Comparison of ENCODE assay signal across 15 mouse cellular contexts in the genomic region with DNA sequence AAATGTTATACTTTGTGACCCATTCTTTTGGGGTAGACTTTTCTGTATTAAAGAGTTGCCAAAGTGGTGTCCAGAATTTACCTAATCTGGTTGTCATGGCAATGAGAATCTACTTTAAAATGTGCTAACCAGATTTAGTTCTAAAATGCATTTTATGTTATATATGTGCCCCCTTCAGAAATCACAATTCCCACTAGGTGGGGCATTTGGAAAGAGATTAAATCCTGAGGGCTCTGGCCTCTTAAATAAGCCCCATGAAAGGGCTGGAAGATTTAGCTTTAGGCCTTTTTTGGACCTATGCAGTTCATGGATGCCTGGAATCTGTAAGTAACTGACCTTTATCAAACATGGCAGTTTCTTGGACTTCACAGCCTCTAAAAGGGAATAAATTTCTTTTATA. TPM values are rescaled to one million over a fixed set of nuclear protein-coding genes. Genes with fewer than 3 reads are reported as not detected.
A peak's percentile ranks its signal among the peaks of the same experiment; 100 is the strongest.
DNase-seq lines count a peak whose midpoint lies in the region; ATAC-seq and TF ChIP-seq lines count a peak whose summit lies in the region.
"Had no signal": no experiment of that assay in that cellular context is flagged by ENCODE, and none has a peak within 500 bp of the region (broad histone marks: within the 10 kb centered on the region; RNA-seq: fewer than 3 reads in every experiment).

No protein-coding gene starts in this region.

- 0 out of 2 replicates have a peak overlapping the region, but pooled peaks have one; percentile 6 for H3K4me2 ChIP-seq in forebrain, postnatal 0 days (ENCODE audit: low read depth)
- no peak overlapping the region for H3K4me2 ChIP-seq in forebrain, embryonic 12.5 days
- peak overlapping the region; percentile 48 for H3K4me2 ChIP-seq in heart, embryonic 15.5 days
- H3K4me2 ChIP-seq in lung, embryonic 15.5 days: peak overlapping the region; percentile 31
- H3K4me2 ChIP-seq in heart, embryonic 16.5 days (ENCODE audit: low read depth, low read length): peak overlapping the region; percentile 61
- H3K4me2 ChIP-seq: limb, embryonic 15.5 days had no signal

- H3K4me3 ChIP-seq in forebrain, postnatal 0 days (ENCODE audit: low read depth, low read length): no peak overlapping the region
- no peak overlapping the region for H3K4me3 ChIP-seq in forebrain, embryonic 12.5 days (replicated peaks)
- H3K4me3 ChIP-seq in heart, embryonic 15.5 days: peak overlapping the region; percentile 31
- H3K4me3 ChIP-seq in lung, embryonic 15.5 days: no peak overlapping the region
- peak overlapping the region; percentile 41 for H3K4me3 ChIP-seq in heart, embryonic 16.5 days (ENCODE audit: low read length)
- H3K4me3 ChIP-seq: embryonic facial prominence, embryonic 10.5 days; erythroblast, embryonic 14.5 days; limb, embryonic 15.5 days had no signal

- intact Hi-C loops in heart, postnatal 36 days (cut with DNase I): no loop called here

- no peaks in the 10 kb centered on the region for H3K9me3 ChIP-seq in forebrain, postnatal 0 days (ENCODE audit: low read length)
- no peaks in the 10 kb centered on the region for H3K9me3 ChIP-seq in forebrain, embryonic 12.5 days
- H3K9me3 ChIP-seq in heart, embryonic 15.5 days (replicated peaks): no peaks in the 10 kb centered on the region
- no peaks in the 10 kb centered on the region for H3K9me3 ChIP-seq in lung, embryonic 15.5 days
- H3K9me3 ChIP-seq in heart, embryonic 16.5 days (replicated peaks; ENCODE audit: control insufficient read depth, low read length): no peaks in the 10 kb centered on the region
- H3K9me3 ChIP-seq: embryonic facial prominence, embryonic 10.5 days; limb, embryonic 15.5 days had no signal

- TF ChIP-seq CTCF in forebrain, postnatal 0 days (IDR thresholded peaks at IDR 0.05; ENCODE audit: low read depth): peak; percentile 23; the same call in 1 of the 2 replicates

- no peak for DNase-seq in forebrain, postnatal 0 days
- DNase-seq in heart, postnatal 36 days: no peak
- no peak for DNase-seq in lung, postnatal 10 days
- no peak for DNase-seq in cerebellum, postnatal 36 days
- DNase-seq: cerebellum, adult 18-20 months; layer of hippocampus, adult 9-11 months; lung, adult 2 months; thymus, postnatal 14 days had no signal

- H3K27me3 ChIP-seq in forebrain, postnatal 0 days (ENCODE audit: insufficient read depth, low read length): no peaks in the 10 kb centered on the region
- H3K27me3 ChIP-seq in forebrain, embryonic 12.5 days: peaks cover 16% of the 10 kb centered on the region
- H3K27me3 ChIP-seq in heart, embryonic 15.5 days: no peaks in the 10 kb centered on the region
- no peaks in the 10 kb centered on the region for H3K27me3 ChIP-seq in lung, embryonic 15.5 days
- H3K27me3 ChIP-seq in heart, embryonic 16.5 days (ENCODE audit: control insufficient read depth, insufficient read depth, low read length): no peaks in the 10 kb centered on the region

- no peaks in the 10 kb centered on the region for H3K4me1 ChIP-seq in forebrain, postnatal 0 days (ENCODE audit: insufficient read depth)
- H3K4me1 ChIP-seq in forebrain, embryonic 12.5 days: peaks cover 30% of the 10 kb centered on the region
- peaks cover 34% of the 10 kb centered on the region for H3K4me1 ChIP-seq in heart, embryonic 15.5 days (replicated peaks)
- H3K4me1 ChIP-seq in lung, embryonic 15.5 days: peaks cover 40% of the 10 kb centered on the region
- H3K4me1 ChIP-seq in heart, embryonic 16.5 days (ENCODE audit: control insufficient read depth, insufficient read depth, low read length): peaks cover 24% of the 10 kb centered on the region

- no peaks in the 10 kb centered on the region for H3K36me3 ChIP-seq in forebrain, postnatal 0 days (ENCODE audit: insufficient read depth)
- no peaks in the 10 kb centered on the region for H3K36me3 ChIP-seq in forebrain, embryonic 12.5 days (replicated peaks)
- no peaks in the 10 kb centered on the region for H3K36me3 ChIP-seq in heart, embryonic 15.5 days
- no peaks in the 10 kb centered on the region for H3K36me3 ChIP-seq in lung, embryonic 15.5 days
- no peaks in the 10 kb centered on the region for H3K36me3 ChIP-seq in heart, embryonic 16.5 days (ENCODE audit: control insufficient read depth, insufficient read depth)
- H3K36me3 ChIP-seq: embryonic facial prominence, embryonic 10.5 days; limb, embryonic 15.5 days had no signal

- no peak overlapping the region for H3K27ac ChIP-seq in forebrain, postnatal 0 days (ENCODE audit: low read depth, low read length)
- no peak overlapping the region for H3K27ac ChIP-seq in forebrain, embryonic 12.5 days
- no peak overlapping the region; the same call in 1 of the 2 replicates for H3K27ac ChIP-seq in heart, embryonic 15.5 days
- no peak overlapping the region for H3K27ac ChIP-seq in lung, embryonic 15.5 days
- H3K27ac ChIP-seq in heart, embryonic 16.5 days (ENCODE audit: low read length): no peak overlapping the region
- H3K27ac ChIP-seq: embryonic facial prominence, embryonic 10.5 days; limb, embryonic 15.5 days had no signal

- H3K9ac ChIP-seq in forebrain, postnatal 0 days: no peak overlapping the region
- no peak overlapping the region for H3K9ac ChIP-seq in forebrain, embryonic 12.5 days
- no peak overlapping the region; the same call in 1 of the 2 replicates for H3K9ac ChIP-seq in heart, embryonic 15.5 days
- no peak overlapping the region for H3K9ac ChIP-seq in lung, embryonic 15.5 days
- H3K9ac ChIP-seq in heart, embryonic 16.5 days (ENCODE audit: low read length): peak overlapping the region; percentile 61
- H3K9ac ChIP-seq: limb, embryonic 15.5 days had no signal

- ATAC-seq in forebrain, postnatal 0 days: no peak
- ATAC-seq in forebrain, embryonic 12.5 days (ENCODE audit: low FRiP score): no peak
- no peak for ATAC-seq in heart, embryonic 15.5 days (replicated peaks; ENCODE audit: insufficient number of reproducible peaks, insufficient read depth, low FRiP score, low read depth)
- ATAC-seq in lung, embryonic 15.5 days (ENCODE audit: borderline replicate concordance, extremely low read depth, low FRiP score, low TSS enrichment): no peak
- ATAC-seq in heart, embryonic 16.5 days (replicated peaks; ENCODE audit: extremely low read depth, insufficient read depth, low FRiP score): no peak

RNA-seq across cellular contexts. Expression of gene Otud1, which starts 3.3 kb away (rescaled TPM):
- 7.4 and 10.3 TPM in 2 replicates for total RNA-seq in forebrain, postnatal 0 days (2014; rRNA removed)
- polyA plus RNA-seq in forebrain, postnatal 0 days (2015; fragmentation: Nextera tagmentation; extraction: Ambion mirVana): 3.6 TPM in 2 replicates
- 1.2 and 1.3 TPM in 2 replicates for polyA plus RNA-seq in forebrain, embryonic 12.5 days (2016; fragmentation: Nextera tagmentation; extraction: Ambion mirVana)
- polyA plus RNA-seq in heart, embryonic 15.5 days (2015; fragmentation: Nextera tagmentation; extraction: Ambion mirVana): 7.5 and 9.4 TPM in 2 replicates
- 10 to 100 TPM; 18.7 to 29.6 TPM for total RNA-seq in heart, postnatal 36 days (2021)
- 6.1 and 6.2 TPM in 2 replicates for polyA plus RNA-seq in lung, embryonic 15.5 days (2015; fragmentation: Nextera tagmentation; extraction: Ambion mirVana)
- polyA plus RNA-seq in heart, embryonic 16.5 days (2015; fragmentation: Nextera tagmentation; extraction: Ambion mirVana): 6.9 and 7.6 TPM in 2 replicates

Comparison
In these comparisons a context has a peak if more than half of its experiments do, and no peak if none do; other contexts are left out.
1. H3K4me3 ChIP-seq: peak in heart, embryonic 15.5 days (single experiment) and heart, embryonic 16.5 days (single experiment); none in forebrain, postnatal 0 days (single experiment), forebrain, embryonic 12.5 days (single experiment) and lung, embryonic 15.5 days (single experiment).